Mouse (Mus musculus) adrenal gland (tissue): ENCODE data around the gene Cpsf3.

Experiments used
- intact Hi-C: fragments of 180-260 bp; cut with DNase I; formaldehyde crosslinking; loops from one replicate; pipeline ENCODE4 v1.15.1; 2025
- long read RNA-seq, 2 experiments: library from polyadenylated mRNA; unstranded; transcript quantifications; one replicate each; pipeline ENCODE4 v2.0.0; 2020; ENCODE audit warnings: borderline replicate concordance in 1 of 2; ENCODE audit not compliant: insufficient replicate concordance in 1 of 2

The Cpsf3 gene
- long read RNA-seq, experiment 1, transcript Cpsf3-201 (18 exons, 2,499 nt), result major isoform, 66 of 73 reads
- long read RNA-seq, experiment 1, partial matches to known transcripts, result 4 of 73 reads
- long read RNA-seq, experiment 1, other reads (novel, unspliced or antisense), result 3 of 73 reads
- long read RNA-seq, experiment 2, transcript Cpsf3-201 (18 exons, 2,499 nt), result major isoform, 58 of 71 reads
- long read RNA-seq, experiment 2, partial matches to known transcripts, result 5 of 71 reads
- long read RNA-seq, experiment 2, other reads (novel, unspliced or antisense), result 8 of 71 reads

DNA sequence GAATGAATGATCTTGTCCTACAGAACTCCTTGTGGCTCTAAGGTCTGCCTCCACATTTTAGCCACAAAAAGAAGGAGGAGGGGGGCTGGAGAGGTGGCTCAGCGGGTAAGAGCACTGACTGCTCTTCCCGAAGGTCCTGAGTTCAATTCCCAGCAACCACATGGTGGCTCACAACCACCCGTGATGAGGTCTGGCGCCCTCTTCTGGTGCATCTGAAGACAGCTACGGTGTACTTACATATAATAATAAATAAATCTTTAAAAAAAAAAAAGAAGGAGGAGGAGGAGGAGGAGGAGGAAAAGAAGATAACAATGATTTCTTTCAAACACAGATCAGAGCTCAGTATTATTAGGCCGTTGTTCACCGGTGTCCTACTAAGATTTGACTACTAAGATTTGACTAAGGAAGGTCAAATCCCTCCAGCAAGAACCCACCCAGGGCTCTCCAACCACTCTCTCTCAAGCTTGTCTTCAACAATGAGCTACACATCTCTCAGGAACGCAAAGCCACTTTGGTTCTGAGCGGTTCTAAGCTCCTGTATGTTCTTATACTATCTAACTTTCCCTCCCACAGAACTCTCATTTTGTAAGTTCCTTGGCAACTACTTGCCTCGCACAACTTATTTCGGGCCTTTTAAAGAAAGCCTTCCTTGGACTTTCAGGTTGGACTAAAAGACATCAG lies at the start of gene Cpsf3:
Cpsf3 (plus strand) TSS at position 631 of the 681 bp plus-strand sequence.
- intact Hi-C loops, result no loop called here

- intact Hi-C loops, result no loop called here
Observed at GRCm38 (mm10) chr12:21241965-21242364, 43.2 kb upstream of the Cpsf3 start.

- intact Hi-C loops, result no loop called here
Observed at GRCm38 (mm10) chr12:21244375-21244960, 40.7 kb upstream of the Cpsf3 start.

DNA sequence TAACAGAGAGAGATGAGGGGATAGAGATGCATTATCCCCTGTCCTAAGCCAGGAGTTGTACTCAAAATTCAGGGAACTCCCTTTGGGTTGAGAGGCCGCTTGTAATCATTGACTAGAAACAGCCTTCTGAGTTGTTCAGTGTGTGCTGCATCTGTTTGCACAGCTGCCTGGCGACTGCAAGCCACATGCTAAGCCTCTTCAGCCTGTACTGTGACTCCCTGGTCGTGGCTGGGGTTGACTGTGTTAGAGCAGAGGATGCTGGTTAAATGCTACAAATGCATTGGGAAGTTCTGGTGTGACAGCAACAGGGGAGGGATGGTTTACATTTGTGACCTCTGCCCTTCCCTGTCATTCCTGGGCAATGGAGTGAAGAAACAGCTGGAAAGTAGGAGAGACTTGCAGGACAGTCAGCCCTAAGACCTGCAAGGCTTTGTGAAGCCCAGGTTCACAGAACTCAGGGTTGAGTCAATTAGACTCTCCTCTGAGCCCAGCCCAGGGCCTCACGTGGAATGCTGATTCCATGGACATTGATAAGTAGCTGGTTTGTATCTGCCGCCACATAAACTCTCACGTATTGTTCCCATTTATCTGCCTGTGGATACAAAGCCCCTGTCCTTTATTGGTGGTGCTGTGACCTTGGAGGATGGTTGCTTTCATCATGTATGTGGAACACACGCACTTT lies 37.3 kb upstream of the Cpsf3 start:
- intact Hi-C loops, result no loop called here

- intact Hi-C loops, result loop anchor here (10.0 kb wide), 1 partner anchor 186 kb away; no protein-coding TSS in a partner anchor
Observed at GRCm38 (mm10) chr12:21260494-21261256, 24.5 kb upstream of the Cpsf3 start.

DNA sequence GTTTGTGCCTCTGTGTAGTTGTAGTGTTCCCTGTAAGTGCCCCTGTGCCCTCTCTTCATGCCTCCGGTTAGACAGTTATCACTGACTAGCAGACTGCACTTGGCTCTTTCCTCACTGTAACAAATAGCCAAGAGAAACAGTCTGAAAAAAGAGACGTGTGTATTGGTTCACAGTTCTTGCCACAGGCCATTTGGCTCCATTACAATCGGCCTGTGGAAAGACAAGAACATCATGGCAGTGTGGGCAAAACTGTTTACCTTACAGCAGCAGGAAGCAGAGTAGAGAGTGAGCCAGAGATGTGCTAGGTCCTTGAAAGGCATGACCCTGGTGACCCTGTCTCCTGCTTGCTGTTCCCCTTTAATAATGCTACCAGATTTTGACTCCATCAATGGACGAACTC lies 23.7 kb upstream of the Cpsf3 start:
- intact Hi-C loops, result loop anchor here (10.0 kb wide), 1 partner anchor 187 kb away; no protein-coding TSS in a partner anchor

- intact Hi-C loops, result loop anchor here (10.0 kb wide), 1 partner anchor 188 kb away; no protein-coding TSS in a partner anchor
Observed at GRCm38 (mm10) chr12:21263256-21263655, 21.9 kb upstream of the Cpsf3 start.

- intact Hi-C loops, result loop anchor here (10.0 kb wide), 1 partner anchor 189 kb away; no protein-coding TSS in a partner anchor
Observed at GRCm38 (mm10) chr12:21264241-21264640, 20.9 kb upstream of the Cpsf3 start.

DNA sequence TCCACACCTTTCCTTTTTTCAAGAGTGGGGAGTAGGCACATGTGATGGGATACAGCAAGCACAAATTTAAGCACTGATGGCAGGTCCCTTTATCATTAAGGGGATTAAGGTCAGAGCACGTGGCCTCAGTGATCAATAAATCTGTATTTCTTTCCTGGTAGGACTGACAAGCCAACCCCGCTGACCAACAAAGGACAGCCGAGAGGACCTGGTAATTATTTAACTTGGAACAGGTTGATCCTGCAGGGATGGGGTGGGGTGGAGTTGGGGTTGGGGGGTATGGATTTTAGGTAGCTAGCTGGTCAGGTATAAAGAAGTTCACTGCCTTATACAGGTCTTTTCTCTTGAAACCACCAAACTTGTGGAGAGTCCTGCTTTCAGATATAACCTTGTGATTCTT lies 20.2 kb upstream of the Cpsf3 start:
- intact Hi-C loops, result loop anchor here (5.0 to 10.0 kb wide), 2 partner anchors 153 to 190 kb away; no protein-coding TSS in a partner anchor

DNA sequence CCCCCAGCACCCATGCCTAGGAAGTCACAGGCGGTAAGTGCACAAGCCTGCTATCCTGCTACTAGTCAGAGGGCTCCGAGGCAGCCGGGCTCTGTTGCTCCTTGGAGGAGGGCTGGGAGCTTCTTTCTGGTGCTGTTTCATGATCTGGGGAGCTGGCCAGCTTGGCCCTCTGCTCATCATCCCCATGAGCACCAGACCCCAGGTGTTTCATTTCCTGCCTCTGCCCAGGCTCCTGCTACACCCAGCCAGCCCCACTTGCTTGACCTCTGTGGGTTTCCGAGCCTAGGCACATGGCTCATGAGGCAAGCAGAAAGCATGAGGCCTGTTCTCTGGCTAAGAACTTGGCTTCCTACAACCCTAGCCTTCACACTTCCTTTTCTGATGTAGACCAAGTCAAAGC lies 19.7 kb upstream of the Cpsf3 start:
- intact Hi-C loops, result loop anchor here (5.0 to 10.0 kb wide), 2 partner anchors 153 to 191 kb away; no protein-coding TSS in a partner anchor

GRCm38 (mm10) chr12:21265946-21266783 lies 19.0 kb upstream of the Cpsf3 start:
- intact Hi-C loops, result loop anchor here (5.0 to 10.0 kb wide), 2 partner anchors 154 to 191 kb away; no protein-coding TSS in a partner anchor

DNA sequence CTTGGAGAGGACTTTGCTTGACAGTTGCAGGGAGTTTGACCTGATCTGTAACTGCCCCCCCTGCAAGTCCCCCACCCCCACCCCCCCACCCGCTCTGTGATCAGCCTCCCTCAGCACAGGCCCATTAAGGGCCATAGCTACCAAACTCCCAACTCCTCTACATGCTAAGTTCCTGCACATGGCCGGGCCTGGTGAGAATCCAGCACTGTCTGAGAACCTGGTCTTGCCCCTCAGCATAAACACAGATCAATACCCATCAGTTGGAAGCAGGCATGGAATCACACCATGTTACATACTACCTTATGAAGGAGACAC lies 18.4 kb upstream of the Cpsf3 start:
- intact Hi-C loops, result loop anchor here (5.0 to 10.0 kb wide), 2 partner anchors 154 to 192 kb away; no protein-coding TSS in a partner anchor

- intact Hi-C loops, result loop anchor here (5.0 to 10.0 kb wide), 2 partner anchors 156 to 193 kb away; no protein-coding TSS in a partner anchor
Observed at GRCm38 (mm10) chr12:21268083-21268616, 17.0 kb upstream of the Cpsf3 start.

GRCm38 (mm10) chr12:21274446-21274845 lies 10.7 kb upstream of the Cpsf3 start:
- intact Hi-C loops, result no loop called here

- intact Hi-C loops, result no loop called here
Observed at GRCm38 (mm10) chr12:21277352-21277864, 7.8 kb upstream of the Cpsf3 start.

GRCm38 (mm10) chr12:21285508-21286242 lies 484 bp downstream of the Cpsf3 start:
- intact Hi-C loops, result no loop called here

- intact Hi-C loops, result no loop called here
Observed at GRCm38 (mm10) chr12:21286243-21286622, 1.0 kb downstream of the Cpsf3 start, which contains the start of gene Itgb1bp1. Itgb1bp1 (minus strand) TSS chr12:21286284.
